Mouse (Mus musculus): Measurements from ENCODE around the gene Pla2g10.
"Not testable (repeated sequence)": the region's sequence is repeated elsewhere in the genome, so short reads cannot be mapped to it uniquely, and the experiment has no call there.

- TF ChIP-seq POLR2A, CTCF (IDR thresholded peaks at IDR 0.05; ENCODE audit: insufficient read depth, low read depth, low read length): not testable (repeated sequence)
Measured at GRCm38 (mm10) chr16:13670896-13671295, 59.9 kb downstream of the Pla2g10 start.
